Mouse (Mus musculus) adrenal gland, postnatal 14 days (tissue): ENCODE results near the gene Gm3047. TPM values are rescaled to one million over a fixed set of nuclear protein-coding genes. Genes with fewer than 3 reads are reported as not detected.
"Not testable (repeated sequence)": the region's sequence is repeated elsewhere in the genome, so short reads cannot be mapped to it uniquely, and the experiment has no call there.

Experiments
- DNase-seq: peaks from one replicate; pipeline ENCODE4 v3.0.0; 2021; ENCODE audit warnings: mixed read lengths
- long read RNA-seq, 2 experiments: library from polyadenylated mRNA; stranded (forward); transcript quantifications; one replicate each; pipeline ENCODE4 v2.0.0; 2021
- total RNA-seq: library from RNA; stranded (reverse); gene quantifications from 2 replicates; pipeline ENCODE4 v1.2.3, GENCODE M21; 2021

The Gm3047 gene
- not detected in 2 replicates for total RNA-seq
- long read RNA-seq, experiment 1, result 0 reads
- long read RNA-seq, experiment 2, result 0 reads

GRCm38 (mm10) chr14:4555105-4555504, at the start of gene Gm3047:
Gene Gm3047, plus strand, starts transcription at chr14:4555405.
- DNase-seq, result not testable (repeated sequence)

Other genes with a start within 250 kb of the Gm3047 start
- not detected in 2 replicates for gene Gm3149, start 238.1 kb upstream of the Gm3047 start, total RNA-seq
- not detected in 2 replicates for gene 2610042L04Rik, start 220.6 kb upstream of the Gm3047 start, total RNA-seq
- gene Gm3159, start 157.9 kb upstream of the Gm3047 start, total RNA-seq, result not detected in 2 replicates
- 0.56 and 0.74 TPM in 2 replicates for gene Gm3164, start 140.0 kb upstream of the Gm3047 start, total RNA-seq
- not detected in 2 replicates for gene Gm3173, start 124.4 kb upstream of the Gm3047 start, total RNA-seq
- not detected in 2 replicates for gene Gm3182, start 73.7 kb upstream of the Gm3047 start, total RNA-seq
- gene Gm8159, start 76.9 kb downstream of the Gm3047 start, total RNA-seq, result not detected in 2 replicates
- gene Gm3239, start 108.8 kb downstream of the Gm3047 start, total RNA-seq, result not detected in 2 replicates
- not detected in 2 replicates for gene Gm7876, start 153.8 kb downstream of the Gm3047 start, total RNA-seq
- 0.19 TPM in 1 of 2 replicates, not detected in the other for gene Gm3252, start 171.4 kb downstream of the Gm3047 start, total RNA-seq
- not detected in 2 replicates for gene Gm9602, start 220.9 kb downstream of the Gm3047 start, total RNA-seq